Mouse (Mus musculus) neutrophil, adult 83 days (primary cell): ENCODE results near the gene Gm11027. TPM values are rescaled to one million over a fixed set of nuclear protein-coding genes. Genes with fewer than 3 reads are reported as not detected.

Experiments
- total RNA-seq, 2 experiments: library from RNA; stranded (reverse); gene quantifications; one replicate each; pipeline ENCODE4 v1.2.4; 2023

The Gm11027 gene
- not detected for total RNA-seq

DNA sequence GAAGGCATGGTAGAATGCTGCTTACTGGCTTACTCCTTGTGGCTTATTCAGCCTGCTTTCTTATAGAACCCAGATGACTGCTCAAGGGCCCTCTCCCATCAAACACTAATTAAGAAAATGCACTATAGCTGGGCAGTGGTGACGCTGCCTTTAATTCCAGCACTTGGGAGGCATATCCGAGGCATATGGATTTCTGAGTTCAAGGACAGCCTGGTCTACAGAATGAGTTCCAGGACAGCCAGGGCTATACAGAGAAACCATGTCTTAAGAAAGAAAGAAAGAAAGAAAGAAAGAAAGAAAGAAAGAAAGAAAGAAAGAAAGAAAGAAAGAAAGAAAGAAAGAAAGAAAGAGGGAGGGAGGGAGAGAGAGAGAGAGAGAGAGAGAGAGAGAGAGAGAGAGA is at the start of gene Gm11027:
Gene Gm11027, plus strand, starts transcription at position 301 of the 400 bp plus-strand sequence.

GRCm38 (mm10) chr12:116262555-116263341 is 12.4 kb upstream of the Gm11027 start, which contains the start of gene Wdr60:
TSS of gene Wdr60 (minus strand) at chr12:116263022.

DNA sequence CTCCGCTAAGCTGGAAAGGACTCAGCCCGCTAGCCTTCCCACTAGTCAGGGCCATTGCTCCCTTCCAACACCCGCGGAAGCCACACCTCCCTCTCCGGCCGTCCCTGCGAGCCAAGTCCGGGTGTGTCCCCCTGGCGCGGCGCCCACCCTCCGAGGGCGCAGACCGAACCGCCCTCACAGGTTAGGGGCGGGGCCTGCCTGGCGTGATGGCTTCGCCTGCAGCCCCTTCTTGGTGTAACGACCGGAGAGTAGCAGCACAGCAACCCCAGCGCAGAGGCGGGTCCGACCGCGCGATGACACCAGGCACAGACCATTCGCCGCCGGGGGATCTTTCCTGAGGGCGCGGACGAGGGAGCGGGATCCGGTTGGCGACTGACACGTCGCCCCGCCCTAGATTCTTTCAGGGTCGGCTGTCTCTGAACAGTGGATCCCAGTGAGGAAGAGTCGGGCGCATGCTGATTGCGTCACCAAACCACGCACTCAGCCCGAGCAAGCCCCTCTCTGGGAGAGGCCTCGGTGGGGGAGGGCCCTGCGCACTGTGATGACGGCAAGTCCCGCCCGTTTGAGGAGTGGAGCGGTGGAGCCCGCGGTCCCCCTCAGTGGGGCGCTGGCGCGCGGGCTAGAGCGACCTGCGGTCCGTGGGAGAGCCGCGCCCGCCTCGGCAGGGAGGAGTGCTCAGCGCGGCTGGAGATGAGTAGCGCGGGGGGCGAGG is 5.6 kb downstream of the Gm11027 start, which contains the start of gene Esyt2:
Gene Esyt2, plus strand, starts transcription at position 544 of the 712 bp plus-strand sequence.

Other genes with a start within 250 kb of the Gm11027 start
- gene Zfp386, start 227.7 kb upstream of the Gm11027 start, total RNA-seq: 10 to 100 TPM; 13.0 to 22.0 TPM
- under 1 TPM; 0.44 to 0.53 TPM for gene Vipr2, start 197.7 kb upstream of the Gm11027 start, total RNA-seq
- 1 to 10 TPM; 1.7 to 2.3 TPM for gene Wdr60, start 12.4 kb upstream of the Gm11027 start, total RNA-seq
- 10 to 100 TPM; 64.1 to 65.5 TPM for gene Esyt2, start 5.8 kb downstream of the Gm11027 start, total RNA-seq
- 10 to 100 TPM; 54.4 to 63.1 TPM for gene Ncapg2, start 130.0 kb downstream of the Gm11027 start, total RNA-seq
- under 1 TPM in 1 of 2 experiments, not detected in 1; 0.13 TPM for gene Ptprn2, start 210.3 kb downstream of the Gm11027 start, total RNA-seq